Mouse (Mus musculus) kidney, adult 9 months (tissue): ENCODE data around the gene Gm21900.
A peak's percentile ranks its signal among the peaks of the same experiment; 100 is the strongest.
"Not testable (repeated sequence)": the region's sequence is repeated elsewhere in the genome, so short reads cannot be mapped to it uniquely, and the experiment has no call there.

ENCODE experiments used
- DNase-seq: peaks from one replicate; pipeline ENCODE4 v3.0.0; 2022

Gm21900 gene

DNA sequence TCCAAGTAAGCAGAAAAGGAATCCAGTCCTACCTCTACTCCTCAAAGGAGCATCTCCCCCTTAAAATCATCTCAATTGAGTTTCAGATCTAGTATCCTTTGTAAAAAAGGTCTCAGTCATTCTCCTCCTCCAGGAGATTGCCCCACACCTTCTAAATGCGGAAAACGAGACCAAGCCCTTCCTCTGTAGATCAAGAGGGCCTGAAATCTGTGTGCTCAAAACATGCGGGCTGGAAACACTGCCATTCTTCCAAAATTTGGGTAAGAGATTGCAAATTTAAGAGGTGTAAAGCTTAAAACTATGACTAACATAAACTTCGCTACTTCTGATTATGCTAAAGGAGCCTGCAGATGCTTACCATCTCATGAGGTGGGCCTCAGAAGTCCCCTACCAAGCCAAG, at the start of gene Gm21900:
Gene Gm21900, plus strand, starts transcription at position 301 of the 400 bp plus-strand sequence.
- DNase-seq, result not testable (repeated sequence)

DNA sequence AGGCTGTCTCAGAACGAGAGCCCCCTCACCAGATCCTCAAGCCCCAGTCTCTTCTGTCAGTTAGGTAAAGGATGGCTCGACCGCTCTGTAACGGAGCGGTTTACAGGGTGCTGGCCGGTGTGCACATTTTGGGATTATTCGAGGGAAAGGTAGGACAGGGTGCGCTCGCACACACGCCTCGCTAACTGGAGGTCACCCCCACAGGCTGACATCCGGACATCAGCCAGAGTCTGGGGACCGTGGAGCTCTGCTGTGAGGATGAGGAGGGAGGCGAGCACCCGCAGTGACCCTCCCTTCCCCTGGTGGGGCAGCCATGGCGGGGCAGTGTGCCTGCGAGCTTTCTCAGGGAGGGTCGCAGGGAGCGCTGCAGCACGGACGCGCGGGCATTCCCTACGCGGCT, 27.4 kb downstream of the Gm21900 start:
- DNase-seq, result peak; percentile 12
